In the genomic region with DNA sequence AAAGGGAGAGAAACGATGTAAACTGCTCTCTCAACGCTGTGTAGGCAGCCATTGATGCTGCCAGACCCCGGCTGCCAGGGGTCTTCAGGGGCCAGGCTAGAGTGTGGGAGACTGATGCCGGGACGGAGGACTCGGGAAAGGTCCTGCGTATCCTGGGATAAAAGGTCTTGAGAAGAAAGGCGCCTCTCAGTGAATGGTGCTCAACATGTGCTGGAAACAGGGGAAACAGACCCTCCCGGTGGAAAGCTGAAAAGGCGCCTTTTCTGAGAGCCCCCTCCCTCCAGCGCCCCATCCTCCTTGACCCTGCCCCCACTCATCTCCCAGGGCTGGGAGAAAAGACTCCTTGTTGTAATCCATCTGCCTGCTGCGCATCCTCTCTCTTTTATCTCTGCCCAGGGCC, we compare ENCODE assay signal across 9 mouse cellular contexts.
DNase-seq lines count a peak whose midpoint lies in the region; ATAC-seq and TF ChIP-seq lines count a peak whose summit lies in the region.
"Had no signal": no experiment of that assay in that cellular context is flagged by ENCODE, and none has a peak within 500 bp of the region (broad histone marks: within the 10 kb centered on the region; RNA-seq: fewer than 3 reads in every experiment).

No protein-coding gene starts in this region.

- H3K36me3 ChIP-seq in kidney, embryonic 15.5 days, result no peaks in the 10 kb centered on the region
- H3K36me3 ChIP-seq in kidney, adult 2 months (ENCODE audit: control insufficient read depth, insufficient read depth, low read length), result no peaks in the 10 kb centered on the region
- H3K36me3 ChIP-seq in embryonic facial prominence, embryonic 11.5 days (replicated peaks; ENCODE audit: control insufficient read depth, insufficient read depth, low read depth, low read length), result no peaks in the 10 kb centered on the region
- H3K36me3 ChIP-seq in hindbrain, embryonic 12.5 days, result no peaks in the 10 kb centered on the region
- no peaks in the 10 kb centered on the region for H3K36me3 ChIP-seq in midbrain, postnatal 0 days (ENCODE audit: insufficient read depth, low read length)

- H3K27me3 ChIP-seq in kidney, embryonic 15.5 days, result no peaks in the 10 kb centered on the region
- H3K27me3 ChIP-seq in kidney, adult 2 months (replicated peaks; ENCODE audit: control insufficient read depth, insufficient read depth, low read length), result no peaks in the 10 kb centered on the region
- no peaks in the 10 kb centered on the region for H3K27me3 ChIP-seq in embryonic facial prominence, embryonic 11.5 days (ENCODE audit: control insufficient read depth, insufficient read depth, low read length)
- no peaks in the 10 kb centered on the region for H3K27me3 ChIP-seq in hindbrain, embryonic 12.5 days
- no peaks in the 10 kb centered on the region for H3K27me3 ChIP-seq in midbrain, postnatal 0 days (ENCODE audit: insufficient read depth, low read length)

- no peak overlapping the region for H3K4me3 ChIP-seq in kidney, embryonic 15.5 days (replicated peaks)
- no peak overlapping the region for H3K4me3 ChIP-seq in kidney, adult 2 months (ENCODE audit: insufficient read depth, low read depth, low read length)
- H3K4me3 ChIP-seq in embryonic facial prominence, embryonic 11.5 days (ENCODE audit: low read depth, low read length), result no peak overlapping the region
- H3K4me3 ChIP-seq in hindbrain, embryonic 12.5 days, result peak overlapping the region; percentile 8; the same call in 1 of the 2 replicates
- no peak overlapping the region for H3K4me3 ChIP-seq in midbrain, postnatal 0 days (ENCODE audit: low read depth, low read length)
- H3K4me3 ChIP-seq: myocyte had no signal

- H3K27ac ChIP-seq in kidney, embryonic 15.5 days, result no peak overlapping the region
- no peak overlapping the region for H3K27ac ChIP-seq in kidney, adult 2 months (ENCODE audit: insufficient read depth, low read depth, low read length)
- H3K27ac ChIP-seq in embryonic facial prominence, embryonic 11.5 days (replicated peaks; ENCODE audit: low read depth, low read length), result no peak overlapping the region
- peak overlapping the region; percentile 35; the same call in 1 of the 2 replicates for H3K27ac ChIP-seq in hindbrain, embryonic 12.5 days
- no peak overlapping the region for H3K27ac ChIP-seq in midbrain, postnatal 0 days (ENCODE audit: low read depth, low read length)

- H3K9me3 ChIP-seq in kidney, embryonic 15.5 days (replicated peaks), result no peaks in the 10 kb centered on the region
- no peaks in the 10 kb centered on the region for H3K9me3 ChIP-seq in embryonic facial prominence, embryonic 11.5 days (replicated peaks; ENCODE audit: control insufficient read depth, low read length)
- H3K9me3 ChIP-seq in hindbrain, embryonic 12.5 days (replicated peaks), result no peaks in the 10 kb centered on the region
- H3K9me3 ChIP-seq in midbrain, postnatal 0 days (ENCODE audit: low read length), result no peaks in the 10 kb centered on the region

- H3K4me2 ChIP-seq in kidney, embryonic 15.5 days, result peak overlapping the region; percentile 38
- peak overlapping the region; percentile 33; the same call in 1 of the 2 replicates for H3K4me2 ChIP-seq in embryonic facial prominence, embryonic 11.5 days (ENCODE audit: low read depth, low read length)
- H3K4me2 ChIP-seq in hindbrain, embryonic 12.5 days (replicated peaks), result peak overlapping the region; percentile 38
- H3K4me2 ChIP-seq in midbrain, postnatal 0 days (ENCODE audit: low read depth, low read length, poor library complexity, severe bottlenecking), result peak overlapping the region; percentile 27

- WGBS in kidney, embryonic 15.5 days, result 29% methylated on average over 12 of the region's 12 CpGs
- WGBS in kidney, adult 2 months, result 53% methylated on average over 12 of the region's 12 CpGs
- WGBS in embryonic facial prominence, embryonic 11.5 days, result 11% methylated on average over 12 of the region's 12 CpGs
- 3% methylated on average over 12 of the region's 12 CpGs for WGBS in hindbrain, embryonic 12.5 days
- WGBS in midbrain, postnatal 0 days, result 12% methylated on average over 12 of the region's 12 CpGs

- H3K9ac ChIP-seq in kidney, embryonic 15.5 days, result no peak overlapping the region
- peak overlapping the region; percentile 46; the same call in 1 of the 2 replicates for H3K9ac ChIP-seq in embryonic facial prominence, embryonic 11.5 days (replicated peaks; ENCODE audit: low read length)
- peak overlapping the region; percentile 45; the same call in 1 of the 2 replicates for H3K9ac ChIP-seq in hindbrain, embryonic 12.5 days
- H3K9ac ChIP-seq in midbrain, postnatal 0 days (replicated peaks; ENCODE audit: low read length, poor library complexity, severe bottlenecking), result no peak overlapping the region

- ATAC-seq in kidney, embryonic 15.5 days (replicated peaks; ENCODE audit: low FRiP score), result no peak
- 0 out of 2 replicates have a peak, but pooled peaks have one; percentile 73 for ATAC-seq in embryonic facial prominence, embryonic 11.5 days (replicated peaks; ENCODE audit: insufficient number of reproducible peaks, low FRiP score, low TSS enrichment, low read depth)
- peak; percentile 65 for ATAC-seq in hindbrain, embryonic 12.5 days (ENCODE audit: low FRiP score)
- 0 out of 2 replicates have a peak, but pooled peaks have one; percentile 16 for ATAC-seq in midbrain, postnatal 0 days (ENCODE audit: low FRiP score)

- TF ChIP-seq CTCF in kidney, adult 2 months (conservative IDR thresholded peaks at IDR 0.05; ENCODE audit: insufficient read depth, insufficient read length, low read depth, low read length), result no peak
- no peak for TF ChIP-seq CTCF in midbrain, postnatal 0 days (IDR thresholded peaks at IDR 0.05)

- no peak for TF ChIP-seq POLR2A in kidney, adult 2 months (IDR thresholded peaks at IDR 0.05; ENCODE audit: low read depth, low read length)

- DNase-seq in kidney, adult 2 months, result no peak
- DNase-seq in embryonic facial prominence, embryonic 11.5 days (ENCODE audit: low spot score), result peak; percentile 35
- DNase-seq in midbrain, postnatal 0 days (ENCODE audit: low spot score), result peak; percentile 52
- DNase-seq in adrenal gland, postnatal 4 days (ENCODE audit: low spot score in 2 of 2), result no peak
- no peak for DNase-seq in spleen, postnatal 4 days (ENCODE audit: low spot score in 2 of 2)
- DNase-seq in ovary, postnatal 14 days (ENCODE audit: low spot score), result no peak

- peaks cover 13% of the 10 kb centered on the region; the same call in 1 of the 2 replicates for H3K4me1 ChIP-seq in kidney, embryonic 15.5 days
- no peaks in the 10 kb centered on the region for H3K4me1 ChIP-seq in kidney, adult 2 months (ENCODE audit: control insufficient read depth, insufficient read depth, low read length)
- no peaks in the 10 kb centered on the region; the same call in 1 of the 2 replicates for H3K4me1 ChIP-seq in embryonic facial prominence, embryonic 11.5 days (ENCODE audit: control insufficient read depth, insufficient read depth, low read length)
- peaks cover 7% of the 10 kb centered on the region for H3K4me1 ChIP-seq in hindbrain, embryonic 12.5 days
- no peaks in the 10 kb centered on the region for H3K4me1 ChIP-seq in midbrain, postnatal 0 days (ENCODE audit: insufficient read depth, low read length)

Comparison
In these comparisons a context has a peak if more than half of its experiments do, and no peak if none do; other contexts are left out.
1. H3K9ac ChIP-seq: peak in embryonic facial prominence, embryonic 11.5 days (single experiment) and hindbrain, embryonic 12.5 days (single experiment); none in kidney, embryonic 15.5 days (single experiment) and midbrain, postnatal 0 days (single experiment).
2. DNase-seq: peak in embryonic facial prominence, embryonic 11.5 days (single experiment) and midbrain, postnatal 0 days (single experiment); none in kidney, adult 2 months (single experiment), adrenal gland, postnatal 4 days (0 of 2), spleen, postnatal 4 days (0 of 2) and ovary, postnatal 14 days (single experiment).
3. Peak in every context shown above with its lines, with median percentiles within 50 percentile points of each other: H3K4me2 ChIP-seq.